ENCODE assay signal across 9 mouse cellular contexts in genomic region chr1:176946031-176946795, GRCm38 (mm10).
A peak's percentile ranks its signal among the peaks of the same experiment; 100 is the strongest.
DNase-seq lines count a peak whose midpoint lies in the region; ATAC-seq and TF ChIP-seq lines count a peak whose summit lies in the region.
"Had no signal": no experiment of that assay in that cellular context is flagged by ENCODE, and none has a peak within 500 bp of the region (broad histone marks: within the 10 kb centered on the region; RNA-seq: fewer than 3 reads in every experiment).

No protein-coding gene starts in this region.

- peak overlapping the region; percentile 11; the same call in 1 of the 2 replicates for H3K4me2 ChIP-seq in forebrain, embryonic 12.5 days

- WGBS in spleen, adult 2 months = 74% methylated on average over 11 of the region's 11 CpGs
- 43% methylated on average over 11 of the region's 11 CpGs for WGBS in forebrain, embryonic 12.5 days

- no peaks in the 10 kb centered on the region for H3K9me3 ChIP-seq in forebrain, embryonic 12.5 days
- H3K9me3 ChIP-seq: megakaryocyte, embryonic 14.5 days had no signal

- no peak for TF ChIP-seq CTCF in spleen, adult 2 months (IDR thresholded peaks at IDR 0.05; ENCODE audit: extremely low read depth, insufficient read depth, insufficient read length, insufficient replicate concordance)

- H3K4me1 ChIP-seq in spleen, adult 2 months (ENCODE audit: control insufficient read depth, insufficient read depth, insufficient read length) = no peaks in the 10 kb centered on the region
- H3K4me1 ChIP-seq in forebrain, embryonic 12.5 days = peaks cover 41% of the 10 kb centered on the region

- no peaks in the 10 kb centered on the region for H3K27me3 ChIP-seq in spleen, adult 2 months (ENCODE audit: control insufficient read depth, insufficient read depth, low read length)
- H3K27me3 ChIP-seq in forebrain, embryonic 12.5 days = no peaks in the 10 kb centered on the region
- H3K27me3 ChIP-seq: megakaryocyte, embryonic 14.5 days had no signal

- peak overlapping the region; percentile 77 for H3K27ac ChIP-seq in spleen, adult 2 months (ENCODE audit: insufficient read depth, low read length)
- peak overlapping the region; percentile 84 for H3K27ac ChIP-seq in forebrain, embryonic 12.5 days

- TF ChIP-seq POLR2A in spleen, adult 2 months (IDR thresholded peaks at IDR 0.05; ENCODE audit: low read depth, low read length) = no peak

- no peak for DNase-seq in spleen, adult 2 months (ENCODE audit: low read depth in 1 of 2, low spot score in 2 of 2)
- DNase-seq in spleen, adult 18-20 months = no peak
- DNase-seq in thymus, postnatal 4 days = peak; percentile 62
- no peak for DNase-seq in urinary bladder, postnatal 4 days (ENCODE audit: low spot score in 2 of 2)
- DNase-seq in adrenal gland, postnatal 14 days = no peak
- DNase-seq in Muller cell, postnatal 12 days (ENCODE audit: inconsistent ontology term) = no peak

- peak; percentile 72; the same call in 1 of the 2 replicates for ATAC-seq in forebrain, embryonic 12.5 days (ENCODE audit: low FRiP score)
- ATAC-seq in megakaryocyte-erythroid progenitor cell, adult 5-6 weeks (replicated peaks; ENCODE audit: low FRiP score, low TSS enrichment, poor library complexity, severe bottlenecking) = peak; percentile 66

- H3K36me3 ChIP-seq in spleen, adult 2 months (ENCODE audit: control insufficient read depth, insufficient read depth, low read length) = peaks cover 3% of the 10 kb centered on the region
- no peaks in the 10 kb centered on the region for H3K36me3 ChIP-seq in forebrain, embryonic 12.5 days (replicated peaks)

- no peak overlapping the region for H3K4me3 ChIP-seq in spleen, adult 2 months (ENCODE audit: extremely low read depth, insufficient read depth, insufficient read length)
- no peak overlapping the region for H3K4me3 ChIP-seq in forebrain, embryonic 12.5 days (replicated peaks)
- H3K4me3 ChIP-seq: megakaryocyte, embryonic 14.5 days had no signal

- no peak overlapping the region for H3K9ac ChIP-seq in forebrain, embryonic 12.5 days
